12 mouse cellular contexts compared by ENCODE assay signal in genomic region chr3:127802814-127803213, GRCm38 (mm10). TPM values are rescaled to one million over a fixed set of nuclear protein-coding genes. Genes with fewer than 3 reads are reported as not detected.
DNase-seq lines count a peak whose midpoint lies in the region; ATAC-seq and TF ChIP-seq lines count a peak whose summit lies in the region.
"Had no signal": no experiment of that assay in that cellular context is flagged by ENCODE, and none has a peak within 500 bp of the region (broad histone marks: within the 10 kb centered on the region; RNA-seq: fewer than 3 reads in every experiment).

No protein-coding gene starts in this region.

- H3K4me1 ChIP-seq in bone marrow macrophage, adult 2 months (ENCODE audit: control insufficient read depth, insufficient read depth, low read length) = peaks cover 5% of the 10 kb centered on the region
- peaks cover 17% of the 10 kb centered on the region for H3K4me1 ChIP-seq in liver, embryonic 13.5 days (replicated peaks)
- no peaks in the 10 kb centered on the region for H3K4me1 ChIP-seq in embryonic facial prominence, embryonic 10.5 days

- H3K9me3 ChIP-seq in liver, embryonic 13.5 days (replicated peaks) = no peaks in the 10 kb centered on the region
- no peaks in the 10 kb centered on the region for H3K9me3 ChIP-seq in embryonic facial prominence, embryonic 10.5 days

- 0 out of 2 replicates have a peak overlapping the region, but pooled peaks have one; percentile 23 for H3K4me2 ChIP-seq in liver, embryonic 13.5 days

- H3K9ac ChIP-seq in liver, embryonic 13.5 days = peak overlapping the region; percentile 33; the same call in 1 of the 2 replicates

- peaks cover 17% of the 10 kb centered on the region for H3K36me3 ChIP-seq in liver, embryonic 13.5 days
- H3K36me3 ChIP-seq in embryonic facial prominence, embryonic 10.5 days (replicated peaks) = peaks cover 21% of the 10 kb centered on the region

- intact Hi-C loops in gastrocnemius, adult 2 months (cut with DNase I) = no loop called here
- intact Hi-C loops in gastrocnemius, postnatal 14 days (cut with DNase I; ENCODE audit: low total_unique reads) = no loop called here

- no peak for DNase-seq in gastrocnemius, adult 2 months
- no peak for DNase-seq in gastrocnemius, postnatal 14 days
- peak; percentile 27 for DNase-seq in kidney, postnatal 14 days
- DNase-seq in kidney, postnatal 4 days = no peak
- no peak for DNase-seq in liver, embryonic 13.5 days
- DNase-seq in embryonic facial prominence, embryonic 10.5 days (ENCODE audit: low spot score) = no peak
- DNase-seq in thymus, postnatal 36 days = no peak
- DNase-seq: gastrocnemius, postnatal 36 days; kidney, adult 18-20 months; lung, postnatal 14 days had no signal

- no peak for TF ChIP-seq POLR2A in bone marrow macrophage, adult 2 months (IDR thresholded peaks at IDR 0.05; ENCODE audit: borderline replicate concordance, low read depth, low read length)

- peak overlapping the region; percentile 59 for H3K4me3 ChIP-seq in gastrocnemius, adult 2 months
- H3K4me3 ChIP-seq in bone marrow macrophage, adult 2 months (ENCODE audit: insufficient read depth, low read length) = 0 out of 2 replicates have a peak overlapping the region, but pooled peaks have one; percentile 11
- no peak overlapping the region for H3K4me3 ChIP-seq in liver, embryonic 13.5 days (replicated peaks)
- no peak overlapping the region for H3K4me3 ChIP-seq in embryonic facial prominence, embryonic 10.5 days

- no peak; the same call in 1 of the 2 replicates for ATAC-seq in liver, embryonic 13.5 days (ENCODE audit: low read depth)
- ATAC-seq: CD4-positive, CD25-positive, alpha-beta regulatory T cell, adult 4 months had no signal

- H3K27me3 ChIP-seq in liver, embryonic 13.5 days = no peaks in the 10 kb centered on the region
- H3K27me3 ChIP-seq in embryonic facial prominence, embryonic 10.5 days (replicated peaks; ENCODE audit: low read depth, poor library complexity, severe bottlenecking) = no peaks in the 10 kb centered on the region

- 49% methylated on average over 8 of the region's 8 CpGs for WGBS in liver, embryonic 13.5 days (ENCODE audit: insufficient replicate concordance)
- WGBS in embryonic facial prominence, embryonic 10.5 days = 63% methylated on average over 8 of the region's 8 CpGs

- TF ChIP-seq CTCF in gastrocnemius, adult 2 months (IDR thresholded peaks at IDR 0.05) = no peak
- TF ChIP-seq CTCF in bone marrow macrophage, adult 2 months (IDR thresholded peaks at IDR 0.05; ENCODE audit: low read depth, low read length) = no peak

- peak overlapping the region; percentile 74 for H3K27ac ChIP-seq in gastrocnemius, adult 2 months
- no peak overlapping the region for H3K27ac ChIP-seq in bone marrow macrophage, adult 2 months (ENCODE audit: insufficient read depth, low read depth, low read length)
- no peak overlapping the region for H3K27ac ChIP-seq in liver, embryonic 13.5 days
- H3K27ac ChIP-seq in embryonic facial prominence, embryonic 10.5 days (replicated peaks) = no peak overlapping the region

RNA-seq across cellular contexts. Expression of gene Tifa, which starts 13.2 kb away (rescaled TPM):
- total RNA-seq in gastrocnemius, adult 2 months (2021) = 1 to 10 TPM in 1 of 2 experiments, under 1 TPM in 1; 0.64 to 1.3 TPM
- 1 to 10 TPM; 1.4 to 1.5 TPM for total RNA-seq in gastrocnemius, postnatal 14 days (2021)
- 97.9 and 112 TPM in 2 replicates for polyA plus RNA-seq in bone marrow macrophage, adult 2 months (2012; ENCODE audit: insufficient read depth, insufficient read length, missing spikeins)
- 14.2 and 15.6 TPM in 2 replicates for polyA plus RNA-seq in liver, embryonic 13.5 days (2015; fragmentation: Nextera tagmentation; extraction: Ambion mirVana)
- polyA plus RNA-seq in embryonic facial prominence, embryonic 10.5 days (2016; fragmentation: Nextera tagmentation; extraction: Ambion mirVana) = 1.6 and 1.9 TPM in 2 replicates

RNA-seq across cellular contexts. Expression of gene Alpk1, which starts 22.5 kb away (rescaled TPM):
- total RNA-seq in gastrocnemius, adult 2 months (2021) = 1 to 10 TPM; 1.4 to 1.6 TPM
- total RNA-seq in gastrocnemius, postnatal 14 days (2021) = 1 to 10 TPM in 1 of 2 experiments, under 1 TPM in 1; 0.93 to 1.7 TPM
- polyA plus RNA-seq in bone marrow macrophage, adult 2 months (2012; ENCODE audit: insufficient read depth, insufficient read length, missing spikeins) = 29.9 and 35.4 TPM in 2 replicates
- 0.54 and 0.58 TPM in 2 replicates for polyA plus RNA-seq in liver, embryonic 13.5 days (2015; fragmentation: Nextera tagmentation; extraction: Ambion mirVana)
- 0.60 and 0.83 TPM in 2 replicates for polyA plus RNA-seq in embryonic facial prominence, embryonic 10.5 days (2016; fragmentation: Nextera tagmentation; extraction: Ambion mirVana)

RNA-seq across cellular contexts. Expression of gene Ap1ar, which starts 34.5 kb away (rescaled TPM):
- 10 to 100 TPM; 22.2 to 25.1 TPM for total RNA-seq in gastrocnemius, adult 2 months (2021)
- total RNA-seq in gastrocnemius, postnatal 14 days (2021) = 10 to 100 TPM; 15.3 to 16.4 TPM
- polyA plus RNA-seq in bone marrow macrophage, adult 2 months (2012; ENCODE audit: insufficient read depth, insufficient read length, missing spikeins) = 28.0 and 28.4 TPM in 2 replicates
- 19.7 and 25.7 TPM in 2 replicates for polyA plus RNA-seq in liver, embryonic 13.5 days (2015; fragmentation: Nextera tagmentation; extraction: Ambion mirVana)
- polyA plus RNA-seq in embryonic facial prominence, embryonic 10.5 days (2016; fragmentation: Nextera tagmentation; extraction: Ambion mirVana) = 60.6 and 64.6 TPM in 2 replicates

Comparison
In these comparisons a context has a peak if more than half of its experiments do, and no peak if none do; other contexts are left out.
1. H3K4me3 ChIP-seq: peak in gastrocnemius, adult 2 months (single experiment) and bone marrow macrophage, adult 2 months (single experiment); none in liver, embryonic 13.5 days (single experiment) and embryonic facial prominence, embryonic 10.5 days (single experiment).
2. RNA of gene Alpk1, which starts 22.5 kb away (polyA plus RNA-seq): 29.9 to 35.4 TPM in bone marrow macrophage, adult 2 months; 0.60 to 0.83 TPM in embryonic facial prominence, embryonic 10.5 days and 0.54 to 0.58 TPM in liver, embryonic 13.5 days; every median in the first group is over 10 times any median in the second.